Mouse (Mus musculus) bone marrow, adult 2 months (tissue): Measurements from ENCODE around the gene Pitpnm3. TPM values are rescaled to one million over a fixed set of nuclear protein-coding genes. Genes with fewer than 3 reads are reported as not detected.

Experiments used
- H3K27ac ChIP-seq: fragments of 200-500 bp; 2 replicates; pipeline ENCODE4 v1.5.1; 2012; ENCODE audit warnings: low read depth, mild to moderate bottlenecking, control low read depth, inconsistent platforms, low read length; ENCODE audit not compliant: control insufficient read depth, poor library complexity, insufficient read depth
- H3K4me1 ChIP-seq: fragments of 200-500 bp; 2 replicates; pipeline ENCODE4 v1.6.1; 2011; ENCODE audit warnings: low read length; ENCODE audit not compliant: control insufficient read depth, insufficient read depth
- H3K4me3 ChIP-seq: fragments of 200-500 bp; replicated peaks from 2 replicates; pipeline ENCODE3; 2011; ENCODE audit warnings: mild to moderate bottlenecking, low read depth, low read length, control low read depth; ENCODE audit not compliant: control insufficient read depth
- CTCF ChIP-seq: fragments of 200-500 bp; IDR thresholded peaks from 2 replicates; pipeline ENCODE4 v1.5.1; 2011; ENCODE audit warnings: low read length, control low read depth; ENCODE audit not compliant: control insufficient read depth, insufficient read depth
- POLR2A ChIP-seq: fragments of 200-500 bp; IDR thresholded peaks from 2 replicates; pipeline ENCODE4 v1.6.1; 2011; ENCODE audit warnings: low read depth, mild to moderate bottlenecking, control low read depth, low read length, borderline replicate concordance; ENCODE audit not compliant: control insufficient read depth
- WGBS: fragments of 180-500 bp; shearing (Covaris S2); methylation state at CpG from one replicate; pipeline ENCODE4 v1.1.7; 2018; 5-methylcytosine and 5-hydroxymethylcytosine counted together
- polyA plus RNA-seq: library from polyadenylated mRNA; stranded (reverse); fragments of >200 nt; gene quantifications from 2 replicates; pipeline ENCODE4 v1.2.4, GENCODE M21; 2011; ENCODE audit warnings: low replicate concordance; ENCODE audit not compliant: missing spikeins, insufficient read depth, insufficient read length

Pitpnm3 gene
- polyA plus RNA-seq, 1 experiment, result not detected

DNA sequence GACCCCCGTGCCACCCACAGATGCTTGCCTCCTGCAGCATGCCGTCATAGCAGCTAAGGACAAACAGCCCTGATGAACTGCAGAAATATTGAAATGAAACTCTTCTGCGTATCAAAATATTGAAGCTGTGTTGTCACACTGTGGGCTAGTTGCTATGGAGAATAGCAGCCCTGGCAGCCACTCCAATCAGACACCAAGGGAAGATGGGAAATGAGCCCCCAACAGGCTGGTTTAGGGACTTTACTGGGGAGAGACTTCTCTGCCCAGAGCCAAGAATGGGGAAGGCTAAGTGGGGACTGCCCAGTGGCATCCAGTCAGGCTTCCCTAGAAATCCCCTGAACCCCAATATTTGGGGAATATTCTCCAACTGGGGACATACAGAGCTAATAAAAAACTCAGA lies 16.9 kb downstream of the Pitpnm3 start:
- no peaks in the 10 kb centered on the region for H3K4me1 ChIP-seq
- 76% methylated on average over 3 of the region's 3 CpGs for WGBS
- H3K4me3 ChIP-seq, result no peak overlapping the region
- H3K27ac ChIP-seq, result no peak overlapping the region
- no peak for TF ChIP-seq CTCF
- no peak for TF ChIP-seq POLR2A

DNA sequence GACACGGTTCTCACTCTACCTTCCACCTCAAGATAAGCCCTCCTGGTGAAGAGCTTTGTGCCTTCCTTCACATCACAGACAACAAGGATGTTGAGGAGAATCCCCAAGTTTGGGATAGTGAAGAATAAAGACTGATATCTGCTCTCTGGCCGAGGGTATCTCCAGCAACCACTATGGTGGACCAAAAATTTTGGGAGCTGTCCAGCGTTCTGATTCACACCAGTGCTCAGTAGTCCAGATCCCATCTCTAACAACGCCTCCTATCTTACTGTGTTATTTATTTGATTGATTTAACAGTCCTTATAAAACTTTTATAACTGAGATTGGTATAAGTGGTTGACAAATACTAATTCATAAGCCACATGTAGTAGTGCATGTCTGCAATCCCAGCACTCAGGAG lies 22.3 kb downstream of the Pitpnm3 start:
- no peaks in the 10 kb centered on the region for H3K4me1 ChIP-seq
- no peak for TF ChIP-seq CTCF
- TF ChIP-seq POLR2A, result no peak
- no peak overlapping the region for H3K4me3 ChIP-seq
- WGBS, result 52% methylated on average over 4 of the region's 4 CpGs
- no peak overlapping the region for H3K27ac ChIP-seq

DNA sequence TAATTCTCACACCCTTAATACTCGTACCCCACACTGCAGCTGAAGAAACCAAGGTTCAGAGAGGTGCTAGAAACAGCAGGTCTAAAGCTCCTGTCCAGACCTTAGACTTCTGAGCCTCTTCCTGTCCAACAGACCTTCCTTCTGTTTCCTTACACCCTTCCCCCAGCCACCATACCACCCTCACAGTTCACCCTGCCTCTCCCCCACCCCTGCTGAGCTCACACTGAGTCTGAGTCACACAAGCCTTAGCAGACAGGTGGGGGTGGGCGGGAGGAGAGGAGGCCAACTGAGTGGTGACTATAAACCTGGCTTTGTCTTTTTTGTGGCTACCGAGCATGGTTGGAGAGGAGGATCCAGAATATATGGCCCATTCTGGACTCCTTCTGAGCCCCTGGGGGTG lies 24.9 kb downstream of the Pitpnm3 start:
- H3K4me3 ChIP-seq, result no peak overlapping the region
- WGBS, result 38% methylated on average over 3 of the region's 3 CpGs
- H3K4me1 ChIP-seq, result no peaks in the 10 kb centered on the region
- TF ChIP-seq CTCF (no peak), POLR2A (no peak)
- no peak overlapping the region for H3K27ac ChIP-seq

- H3K4me1 ChIP-seq, result no peaks in the 10 kb centered on the region
- no peak overlapping the region for H3K4me3 ChIP-seq
- H3K27ac ChIP-seq, result no peak overlapping the region
- WGBS, result 66% methylated on average over 8 of the region's 8 CpGs
- TF ChIP-seq POLR2A, result no peak
- TF ChIP-seq CTCF, result no peak
Observed at GRCm38 (mm10) chr11:72104223-72104622, 31.4 kb downstream of the Pitpnm3 start.

DNA sequence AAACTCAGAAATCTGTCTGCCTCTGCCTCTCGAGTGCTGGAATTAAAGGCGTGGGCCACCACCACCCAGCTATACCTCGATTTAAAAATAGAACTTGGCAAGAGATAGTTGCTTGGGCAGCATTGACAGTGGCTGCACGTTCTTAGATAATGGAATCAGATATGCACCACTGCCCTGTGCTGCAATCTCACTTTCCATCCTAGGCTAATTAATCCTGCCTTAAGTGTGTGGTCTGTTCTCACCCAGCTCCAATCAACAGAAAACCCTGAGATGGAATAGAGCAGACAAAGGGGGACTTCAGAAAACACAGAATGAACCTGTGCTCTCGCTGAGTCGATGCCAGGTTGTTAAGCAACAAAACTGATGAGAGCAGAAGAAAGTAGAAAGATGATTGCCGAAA lies 32.0 kb downstream of the Pitpnm3 start:
- Histone ChIP-seq H3K4me1 (no peaks in the 10 kb centered on the region), H3K4me3 (no peak overlapping the region), H3K27ac (no peak overlapping the region)
- WGBS, result 61% methylated on average over 7 of the region's 7 CpGs
- TF ChIP-seq CTCF, result no peak
- no peak for TF ChIP-seq POLR2A

- no peaks in the 10 kb centered on the region for H3K4me1 ChIP-seq
- no peak overlapping the region for H3K4me3 ChIP-seq
- TF ChIP-seq POLR2A (no peak), CTCF (no peak)
- 79% methylated on average over 4 of the region's 4 CpGs for WGBS
- no peak overlapping the region for H3K27ac ChIP-seq
Observed at GRCm38 (mm10) chr11:72100996-72101395, 34.6 kb downstream of the Pitpnm3 start.

- Histone ChIP-seq H3K4me3 (no peak overlapping the region), H3K27ac (no peak overlapping the region), H3K4me1 (no peaks in the 10 kb centered on the region)
- WGBS, result 72% methylated on average over 4 of the region's 4 CpGs
- no peak for TF ChIP-seq POLR2A
- TF ChIP-seq CTCF, result no peak
Observed at GRCm38 (mm10) chr11:72099181-72099580, 36.4 kb downstream of the Pitpnm3 start.

- H3K27ac ChIP-seq, result no peak overlapping the region
- 70% methylated on average over 3 of the region's 3 CpGs for WGBS
- H3K4me3 ChIP-seq, result no peak overlapping the region
- TF ChIP-seq POLR2A, result no peak
- no peak for TF ChIP-seq CTCF
- no peaks in the 10 kb centered on the region for H3K4me1 ChIP-seq
Observed at GRCm38 (mm10) chr11:72098027-72098426, 37.6 kb downstream of the Pitpnm3 start.

- Histone ChIP-seq H3K27ac (no peak overlapping the region), H3K4me1 (no peaks in the 10 kb centered on the region), H3K4me3 (no peak overlapping the region)
- WGBS, result 53% methylated on average over 3 of the region's 3 CpGs
- TF ChIP-seq POLR2A (no peak), CTCF (no peak)
Observed at GRCm38 (mm10) chr11:72095994-72096393, 39.6 kb downstream of the Pitpnm3 start.
